In the genomic region with DNA sequence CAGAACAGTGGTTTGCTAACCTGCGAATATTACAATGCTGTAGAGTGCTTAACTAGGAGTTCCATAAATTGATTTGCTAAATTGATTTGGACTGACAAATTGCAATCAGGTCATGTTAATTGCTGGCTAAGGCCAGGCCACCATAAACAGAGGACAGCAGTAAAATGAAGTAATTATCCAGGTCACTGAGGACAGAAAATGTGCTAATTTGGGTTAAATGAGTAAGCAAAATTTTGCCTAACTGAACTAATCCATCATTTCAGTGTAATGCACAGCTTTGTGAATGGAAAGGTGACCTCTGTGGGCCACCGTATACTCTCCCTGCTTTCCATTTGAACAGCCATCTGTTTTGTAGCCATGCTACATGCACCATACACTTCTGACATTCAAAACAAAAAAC, we compare ENCODE assay signal across 19 mouse cellular contexts.
DNase-seq lines count a peak whose midpoint lies in the region; ATAC-seq and TF ChIP-seq lines count a peak whose summit lies in the region.
"Had no signal": no experiment of that assay in that cellular context is flagged by ENCODE, and none has a peak within 500 bp of the region (broad histone marks: within the 10 kb centered on the region; RNA-seq: fewer than 3 reads in every experiment).

No protein-coding gene starts in this region.

- no peaks in the 10 kb centered on the region for H3K36me3 ChIP-seq in liver, adult 2 months (ENCODE audit: control insufficient read depth, insufficient read depth, low read length)
- H3K36me3 ChIP-seq in liver, embryonic 12.5 days: no peaks in the 10 kb centered on the region
- no peaks in the 10 kb centered on the region for H3K36me3 ChIP-seq in limb, embryonic 10.5 days
- H3K36me3 ChIP-seq: embryonic facial prominence, embryonic 12.5 days; forebrain, embryonic 15.5 days had no signal

- peak; percentile 14 for DNase-seq in liver, adult 2 months (ENCODE audit: extremely low read depth, low read depth, low spot score)
- DNase-seq in retina, embryonic 14.5 days (ENCODE audit: low spot score): peak; percentile 70
- no peak for DNase-seq in limb, embryonic 10.5 days (ENCODE audit: low spot score)
- DNase-seq in left cerebral cortex, postnatal 4 days: no peak
- DNase-seq: adrenal gland, adult 8-10 months; adrenal gland, postnatal 14 days; adrenal gland, postnatal 36 days; cerebellum, adult 11-12 months; cerebellum, adult 2 months; cerebellum, adult 9-10 months; cerebellum, postnatal 10 days; cerebellum, postnatal 25 days; forebrain, postnatal 0 days had no signal

- no peaks in the 10 kb centered on the region for H3K27me3 ChIP-seq in liver, adult 2 months (ENCODE audit: control insufficient read depth, insufficient read depth, low read length)
- no peaks in the 10 kb centered on the region for H3K27me3 ChIP-seq in liver, embryonic 12.5 days (replicated peaks)
- peaks cover 4% of the 10 kb centered on the region; the same call in 1 of the 2 replicates for H3K27me3 ChIP-seq in limb, embryonic 10.5 days (ENCODE audit: low read depth, poor library complexity, severe bottlenecking)
- H3K27me3 ChIP-seq: embryonic facial prominence, embryonic 12.5 days; forebrain, embryonic 13.5 days; forebrain, embryonic 15.5 days had no signal

- no peak for ATAC-seq in liver, embryonic 12.5 days
- ATAC-seq: activated CD4-positive, CD25-positive, alpha-beta regulatory T cell, adult 4 months; forebrain, embryonic 13.5 days; forebrain, embryonic 15.5 days; forebrain, postnatal 0 days; Patski had no signal

- no peak overlapping the region for H3K9ac ChIP-seq in liver, adult 2 months (ENCODE audit: low read depth, low read length)
- H3K9ac ChIP-seq in liver, embryonic 12.5 days: no peak overlapping the region
- H3K9ac ChIP-seq: embryonic facial prominence, embryonic 12.5 days; forebrain, embryonic 13.5 days; forebrain, embryonic 15.5 days; forebrain, postnatal 0 days had no signal

- no peak overlapping the region for H3K27ac ChIP-seq in liver, adult 2 months (replicated peaks; ENCODE audit: insufficient read depth, low read depth, low read length)
- no peak overlapping the region for H3K27ac ChIP-seq in liver, embryonic 12.5 days
- no peak overlapping the region for H3K27ac ChIP-seq in limb, embryonic 10.5 days
- H3K27ac ChIP-seq: embryonic facial prominence, embryonic 12.5 days; forebrain, embryonic 13.5 days; forebrain, embryonic 15.5 days had no signal

- H3K79me2 ChIP-seq in liver, adult 2 months (ENCODE audit: control insufficient read depth, insufficient read depth, low read length): no peaks in the 10 kb centered on the region; the same call in 1 of the 2 replicates

- intact Hi-C loops in left cerebral cortex, postnatal 4 days (cut with DNase I): no loop called here

- no peak overlapping the region for H3K4me3 ChIP-seq in liver, adult 2 months (ENCODE audit: insufficient read depth, low read depth, low read length)
- H3K4me3 ChIP-seq in liver, embryonic 12.5 days: no peak overlapping the region
- no peak overlapping the region for H3K4me3 ChIP-seq in limb, embryonic 10.5 days
- H3K4me3 ChIP-seq: embryonic facial prominence, embryonic 12.5 days; forebrain, embryonic 13.5 days; forebrain, embryonic 15.5 days had no signal

- WGBS in liver, adult 2 months: 69% methylated on average over 2 of the region's 2 CpGs
- 86% methylated on average over 2 of the region's 2 CpGs for WGBS in liver, embryonic 12.5 days (ENCODE audit: insufficient replicate concordance)
- WGBS in limb, embryonic 10.5 days: 60% methylated on average over 2 of the region's 2 CpGs

- H3K4me2 ChIP-seq in liver, embryonic 12.5 days: no peak overlapping the region
- H3K4me2 ChIP-seq: embryonic facial prominence, embryonic 12.5 days; forebrain, embryonic 13.5 days; forebrain, embryonic 15.5 days had no signal

- TF ChIP-seq POLR2A in liver, adult 2 months (IDR thresholded peaks at IDR 0.05; ENCODE audit: extremely low read depth, insufficient read depth, low read length): no peak

- no peaks in the 10 kb centered on the region for H3K9me3 ChIP-seq in liver, embryonic 12.5 days (replicated peaks)
- no peaks in the 10 kb centered on the region for H3K9me3 ChIP-seq in limb, embryonic 10.5 days (replicated peaks)
- H3K9me3 ChIP-seq: embryonic facial prominence, embryonic 12.5 days; forebrain, embryonic 13.5 days; forebrain, embryonic 15.5 days had no signal

- TF ChIP-seq CTCF in liver, adult 2 months (IDR thresholded peaks at IDR 0.05; ENCODE audit: low read depth, low read length): no peak

- H3K4me1 ChIP-seq in liver, adult 2 months (ENCODE audit: control insufficient read depth, insufficient read depth, low read length): no peaks in the 10 kb centered on the region
- no peaks in the 10 kb centered on the region for H3K4me1 ChIP-seq in liver, embryonic 12.5 days
- H3K4me1 ChIP-seq in limb, embryonic 10.5 days: peaks cover 24% of the 10 kb centered on the region
- H3K4me1 ChIP-seq: forebrain, embryonic 13.5 days; forebrain, embryonic 15.5 days had no signal

Comparison
In these comparisons a context has a peak if more than half of its experiments do, and no peak if none do; other contexts are left out.
1. DNase-seq: peak in liver, adult 2 months (single experiment) and retina, embryonic 14.5 days (single experiment); none in limb, embryonic 10.5 days (single experiment) and left cerebral cortex, postnatal 4 days (single experiment).